Mouse (Mus musculus): ENCODE results near the gene Iqcj.
A peak's percentile ranks its signal among the peaks of the same experiment; 100 is the strongest.
"Not testable (repeated sequence)": the region's sequence is repeated elsewhere in the genome, so short reads cannot be mapped to it uniquely, and the experiment has no call there.

Iqcj gene

GRCm38 (mm10) chr3:68085024-68085423 lies 193.0 kb downstream of the Iqcj start:
- no peak for DNase-seq

GRCm38 (mm10) chr3:68092108-68092507 lies 200.1 kb downstream of the Iqcj start:
- DNase-seq: no peak

- DNase-seq: no peak
Observed at GRCm38 (mm10) chr3:68096724-68097431, 204.9 kb downstream of the Iqcj start.

- DNase-seq: not testable (repeated sequence)
Observed at GRCm38 (mm10) chr3:68099561-68099960, 207.5 kb downstream of the Iqcj start.

GRCm38 (mm10) chr3:68101343-68101742 lies 209.3 kb downstream of the Iqcj start:
- DNase-seq: peak in 1 of 2 experiments; percentile 17

- no peak for DNase-seq
Observed at GRCm38 (mm10) chr3:68105081-68105685, 213.2 kb downstream of the Iqcj start.
